Mouse (Mus musculus) adrenal gland, postnatal 36 days (tissue): ENCODE measurements at regions not wholly inside any gene's neighbourhood (a gene's known extent, or its start where the extent isn't known, plus 50 kb on each side); places are given as distances from the start of the nearest gene placed in this dataset.
A peak's percentile ranks its signal among the peaks of the same experiment; 100 is the strongest.

Experiments used
- DNase-seq, 2 experiments: peaks; one replicate each; pipeline ENCODE4 v3.0.0; 2021; ENCODE audit warnings: mixed read lengths in 1 of 2

DNA sequence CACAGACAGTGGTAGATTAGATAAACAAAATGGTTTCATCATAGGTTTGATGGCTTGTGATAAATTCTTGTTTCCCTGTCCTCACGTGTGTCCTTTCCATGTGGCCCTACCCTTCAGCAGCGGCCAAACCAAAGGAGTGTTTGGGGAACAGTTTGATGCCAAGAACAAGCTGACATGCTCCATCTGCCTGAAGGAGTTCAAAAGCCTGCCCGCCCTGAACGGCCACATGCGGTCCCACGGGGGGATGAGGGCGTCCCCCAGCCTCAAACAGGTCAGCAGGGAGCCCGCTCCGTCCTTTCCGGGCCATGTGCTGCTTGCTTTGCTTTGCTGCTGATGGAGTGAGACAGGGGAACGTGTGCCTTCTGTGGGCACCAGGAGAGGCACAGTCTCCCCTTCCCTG lies 51.0 kb upstream of the Mrps10 start:
- DNase-seq: no peak

DNA sequence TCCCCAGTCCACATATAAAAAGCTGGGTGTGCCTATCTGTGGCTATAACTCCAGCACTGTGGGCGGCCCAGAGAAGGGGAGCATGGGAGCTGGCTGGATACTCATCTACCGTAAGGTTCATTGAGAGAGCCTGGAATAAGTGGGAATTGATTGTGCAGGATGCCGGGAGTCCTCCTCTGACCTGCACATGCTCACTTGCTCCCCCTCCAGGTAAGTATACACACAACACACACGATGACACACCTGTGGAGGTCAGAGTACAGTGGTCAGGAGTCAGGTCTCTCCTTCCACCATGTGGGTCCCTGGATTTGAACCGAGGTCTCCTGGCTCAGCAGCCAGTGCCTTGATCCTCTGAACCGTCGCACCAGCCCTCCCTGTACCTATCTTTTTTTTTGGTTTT lies 55.5 kb upstream of the Mrps10 start:
- DNase-seq: no peak

DNA sequence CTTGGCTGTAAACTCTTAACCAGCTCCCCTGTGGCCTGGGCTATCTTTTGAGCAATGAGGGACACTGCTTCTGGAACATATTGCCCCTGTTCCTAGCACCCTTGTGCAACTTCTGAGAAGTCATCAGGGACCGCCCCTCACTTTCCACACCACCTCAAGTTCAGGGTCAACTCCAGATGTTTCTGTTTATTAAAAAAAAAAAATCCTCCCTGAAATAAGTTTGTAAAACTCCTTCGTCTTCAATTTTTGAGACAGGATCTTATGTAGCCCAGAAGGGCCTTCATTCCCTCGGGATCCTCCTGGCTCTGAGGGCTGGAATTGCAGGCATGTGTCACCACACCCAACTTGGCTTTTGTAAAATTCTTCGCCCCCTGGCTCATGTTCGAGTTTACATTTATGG lies 57.4 kb upstream of the Mrps10 start:
- DNase-seq: peak in 1 of 2 experiments; percentile 43

DNA sequence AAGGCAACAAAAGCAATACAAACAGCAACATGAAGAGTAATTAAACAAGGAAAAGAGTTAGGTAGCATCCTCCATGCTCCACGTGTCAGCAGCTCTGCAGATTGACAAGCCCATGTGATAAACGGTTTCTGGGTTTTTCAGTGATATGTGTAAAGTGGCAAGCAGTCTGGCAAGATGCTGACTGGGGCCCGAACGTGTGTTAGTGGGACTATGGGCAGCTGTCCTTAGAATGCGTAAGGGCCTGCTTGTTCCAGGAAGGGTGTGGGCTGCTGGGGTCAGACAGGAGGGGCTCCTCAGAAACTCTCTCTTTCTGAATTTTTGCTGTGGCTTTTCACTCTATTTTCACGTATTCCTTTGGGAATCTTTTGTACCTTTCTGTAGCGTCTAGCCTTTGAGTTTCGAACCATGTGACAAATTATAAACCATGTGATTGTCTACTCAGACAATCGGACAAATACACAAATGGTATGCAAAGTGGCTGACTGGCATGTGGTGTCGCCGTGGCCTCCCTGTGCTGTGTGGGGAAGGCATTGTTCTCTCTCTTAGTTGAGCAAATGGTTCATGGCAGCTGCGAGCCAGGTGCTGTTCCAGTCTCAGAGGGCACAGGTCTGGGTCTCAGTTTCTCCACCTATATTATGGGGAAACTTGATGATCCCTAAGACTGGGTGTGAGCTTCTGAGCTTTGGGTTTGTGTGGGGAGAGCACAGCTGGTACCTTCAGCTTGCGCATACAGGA lies 62.5 kb upstream of the Mrps10 start:
- no peak for DNase-seq

DNA sequence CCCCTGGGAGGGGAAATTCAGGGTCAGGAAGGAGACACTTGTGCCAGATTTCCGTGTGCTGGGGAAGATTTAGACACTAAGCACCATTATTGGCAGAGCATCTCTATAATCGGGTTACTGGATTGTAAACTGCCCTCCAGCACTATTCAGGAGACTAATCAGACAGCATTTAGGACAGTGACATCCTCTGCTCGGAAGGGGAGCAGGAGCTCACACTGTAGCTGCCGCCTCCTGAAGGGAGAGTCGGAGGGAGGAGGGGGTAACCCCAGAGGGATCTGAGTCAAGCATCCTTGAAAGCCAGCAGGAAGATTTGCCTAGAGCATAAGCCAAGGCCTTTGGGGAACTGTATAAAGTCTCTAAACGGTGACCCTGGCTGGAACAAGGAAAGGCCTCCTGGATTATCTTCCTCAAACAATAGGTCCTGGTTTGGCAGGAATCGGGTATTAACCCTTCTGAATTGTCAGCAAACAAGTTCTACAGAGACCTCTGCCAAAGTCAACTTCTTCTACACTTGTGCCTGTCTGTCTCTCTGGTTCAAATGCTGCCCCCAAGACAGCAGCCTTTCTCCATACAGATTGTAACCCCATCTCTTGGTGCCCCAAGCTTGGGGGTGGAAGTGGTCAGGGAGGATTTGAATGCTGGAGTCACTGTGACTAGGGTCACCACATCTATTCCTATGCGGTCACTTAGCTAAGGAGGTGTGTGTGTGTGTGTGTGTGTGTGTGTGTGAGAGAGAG lies 64.1 kb upstream of the Mrps10 start:
- DNase-seq: peak; percentile 74 to 76

DNA sequence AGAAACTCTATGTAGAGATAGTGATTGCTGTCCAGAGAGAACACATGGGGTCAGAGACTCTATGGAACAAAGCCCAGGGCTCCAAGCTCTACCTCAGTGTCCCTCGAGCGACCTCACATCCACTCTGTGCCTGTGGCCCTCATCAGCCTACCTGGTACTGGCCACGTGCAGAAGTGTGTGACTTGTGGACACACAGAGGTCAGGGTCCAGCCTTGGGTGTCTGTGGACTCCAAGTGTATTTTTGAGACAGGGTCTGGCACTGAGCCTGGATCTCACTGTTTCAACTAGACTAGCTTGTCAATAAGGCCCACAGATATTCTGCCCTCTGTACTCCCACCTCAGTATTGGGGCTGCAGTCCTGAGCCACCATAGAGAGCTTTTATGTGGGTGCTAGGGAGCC lies 65.1 kb upstream of the Mrps10 start:
- no peak for DNase-seq

DNA sequence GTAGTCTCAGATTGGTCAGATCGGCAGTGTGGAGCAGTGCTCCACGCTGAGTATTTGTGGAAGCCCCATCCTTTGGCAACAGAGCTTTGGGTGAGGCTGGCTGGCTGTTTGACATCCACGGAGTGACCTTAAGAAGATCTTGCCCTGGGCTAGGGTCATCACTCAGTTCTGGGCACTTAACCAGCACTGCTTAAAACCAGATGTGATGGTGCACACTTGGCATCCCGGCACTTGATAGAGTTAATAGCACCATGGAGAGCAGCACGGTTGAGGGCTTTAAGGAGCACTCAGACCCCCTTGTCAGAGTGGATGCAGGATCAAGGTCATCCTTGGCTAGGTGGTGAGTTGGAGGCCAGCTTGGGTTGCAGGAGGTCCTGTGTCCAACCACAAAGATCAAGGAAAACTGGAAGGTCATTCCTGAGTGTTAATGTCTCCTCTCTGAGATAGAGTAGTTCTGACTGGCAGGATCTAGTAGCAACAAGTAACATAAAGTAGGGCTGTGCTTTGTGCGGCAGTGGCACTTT lies 70.2 kb upstream of the Mrps10 start:
- DNase-seq: peak; percentile 41 to 43

DNA sequence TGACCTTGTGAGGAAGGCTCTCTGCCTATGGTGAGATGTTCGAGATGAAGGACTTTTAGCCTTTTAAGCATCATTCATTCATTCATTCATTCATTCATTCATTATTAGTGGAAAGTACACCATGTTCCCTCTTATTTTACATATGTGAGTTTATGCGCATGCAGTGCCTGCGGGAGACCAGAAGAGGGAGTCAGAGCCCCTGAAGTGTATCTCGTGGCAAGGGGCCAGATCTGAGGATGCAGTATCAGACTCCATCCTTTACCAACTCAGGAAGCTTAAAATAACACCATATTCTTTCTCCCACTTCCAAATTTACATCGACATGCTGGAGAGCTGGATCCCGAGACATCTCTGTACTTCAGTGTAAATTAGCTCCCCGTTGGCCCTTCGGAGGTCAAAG lies 70.7 kb upstream of the Mrps10 start:
- peak; percentile 61 to 67 for DNase-seq

DNA sequence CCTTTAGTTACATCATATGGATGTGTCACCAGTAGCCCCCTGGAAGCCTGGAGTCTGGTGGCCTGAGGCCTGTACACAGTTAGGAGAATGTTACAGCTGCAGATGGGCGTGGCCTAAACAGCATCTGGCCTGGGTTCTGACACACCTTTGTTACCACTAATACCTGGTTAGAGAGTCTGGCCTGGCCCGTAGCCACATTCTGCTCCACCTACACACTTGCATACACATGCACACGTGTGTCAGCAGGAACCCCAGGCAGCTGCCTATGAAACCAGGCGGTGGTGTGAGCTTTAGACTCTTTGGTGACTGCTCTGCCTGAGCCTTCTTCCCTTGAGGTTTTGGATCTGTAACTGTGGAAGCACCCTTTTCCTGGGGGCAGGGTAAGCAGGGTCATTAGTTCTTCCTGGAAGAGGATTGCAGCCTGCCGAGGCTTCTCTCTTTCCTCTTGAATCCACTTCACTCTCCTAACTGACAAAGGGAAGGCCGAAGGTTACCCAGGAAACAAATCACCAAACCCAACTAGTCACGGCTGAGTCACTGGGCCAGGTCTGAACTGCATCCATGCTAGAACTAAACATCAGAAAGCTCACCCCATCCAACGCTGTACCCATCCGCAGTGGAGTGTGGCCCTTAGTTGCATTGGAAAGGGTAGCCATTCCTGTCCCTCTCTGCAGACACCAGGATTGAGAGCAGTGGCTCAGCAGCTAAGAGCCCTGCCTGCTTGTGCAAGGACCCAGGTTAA lies 71.8 kb upstream of the Mrps10 start:
- DNase-seq: peak; percentile 63 to 67

DNA sequence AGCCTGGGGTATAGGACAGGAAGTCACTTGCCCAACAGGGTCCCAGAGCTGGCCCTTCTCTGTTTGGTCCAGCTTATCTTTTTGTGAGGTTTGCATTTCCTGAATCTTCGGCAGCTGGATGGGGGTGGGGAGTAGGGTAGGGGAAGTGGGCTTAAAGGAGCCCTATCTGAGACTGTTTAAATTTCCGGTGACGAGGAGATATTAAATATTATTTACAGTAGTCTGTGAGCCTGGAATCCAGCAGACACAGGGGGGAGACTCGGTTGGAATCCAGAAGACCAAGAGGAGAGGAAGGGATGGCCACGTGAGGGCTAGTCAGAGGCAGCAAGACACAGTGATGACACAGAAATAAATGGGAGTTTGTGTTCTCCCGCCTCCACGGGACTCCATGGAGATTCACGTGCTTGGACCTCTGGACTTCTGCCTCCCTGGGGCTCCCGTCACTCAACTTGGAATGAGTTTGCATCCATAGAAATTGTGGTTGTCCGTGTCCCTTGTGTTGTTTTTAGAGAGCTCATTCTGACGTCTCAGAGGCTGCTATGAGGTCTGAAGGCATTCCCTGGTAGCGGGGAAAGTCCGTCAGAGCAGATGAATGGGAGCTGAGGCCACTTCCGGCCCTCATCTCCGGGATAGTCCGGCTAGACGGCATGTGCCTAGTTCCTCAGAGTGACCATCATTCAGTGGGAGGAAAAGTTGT lies 73.2 kb upstream of the Mrps10 start:
- DNase-seq: peak; percentile 36 to 53

DNA sequence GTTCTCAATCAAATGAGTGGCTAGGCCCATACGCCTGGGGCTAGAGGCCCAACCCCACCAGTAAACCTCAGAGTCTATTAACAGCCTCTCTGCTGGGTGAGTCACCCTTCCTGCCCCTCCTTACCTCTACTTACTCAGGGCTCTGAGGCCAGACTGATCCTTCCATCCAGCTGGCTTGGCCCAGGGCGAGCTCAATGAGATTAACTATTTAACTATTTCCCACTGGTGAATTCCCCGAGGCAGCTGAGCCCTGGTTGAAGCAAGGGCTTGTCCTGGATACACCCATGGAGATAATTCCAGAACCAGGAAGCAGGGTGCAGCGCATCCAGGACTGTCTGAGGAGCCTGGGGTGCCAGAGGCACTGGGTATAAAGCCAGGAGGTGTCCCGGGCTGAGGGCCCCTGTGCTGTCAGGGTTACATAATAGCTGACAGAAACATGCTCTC lies 74.6 kb upstream of the Mrps10 start:
- peak; percentile 63 to 66 for DNase-seq

DNA sequence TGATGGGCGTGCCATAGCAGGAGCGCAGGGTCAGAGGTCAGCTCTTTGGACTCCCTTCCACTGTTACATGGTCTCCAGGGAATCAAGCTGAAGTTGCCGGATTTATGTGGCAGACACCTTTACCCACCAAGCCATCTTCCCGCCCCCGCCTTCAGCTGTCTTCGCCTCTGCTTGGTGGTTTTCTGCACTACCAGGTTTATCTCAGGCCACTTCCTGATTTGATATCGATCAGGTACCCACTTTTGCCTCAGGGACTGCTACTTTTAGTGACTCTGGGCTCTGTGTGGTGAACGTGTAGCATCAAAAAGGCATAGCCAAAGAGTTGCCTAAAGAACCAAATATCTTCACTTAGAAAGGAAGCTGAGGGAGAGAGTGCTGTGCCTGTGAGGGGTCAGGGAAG lies 75.5 kb upstream of the Mrps10 start:
- no peak for DNase-seq

DNA sequence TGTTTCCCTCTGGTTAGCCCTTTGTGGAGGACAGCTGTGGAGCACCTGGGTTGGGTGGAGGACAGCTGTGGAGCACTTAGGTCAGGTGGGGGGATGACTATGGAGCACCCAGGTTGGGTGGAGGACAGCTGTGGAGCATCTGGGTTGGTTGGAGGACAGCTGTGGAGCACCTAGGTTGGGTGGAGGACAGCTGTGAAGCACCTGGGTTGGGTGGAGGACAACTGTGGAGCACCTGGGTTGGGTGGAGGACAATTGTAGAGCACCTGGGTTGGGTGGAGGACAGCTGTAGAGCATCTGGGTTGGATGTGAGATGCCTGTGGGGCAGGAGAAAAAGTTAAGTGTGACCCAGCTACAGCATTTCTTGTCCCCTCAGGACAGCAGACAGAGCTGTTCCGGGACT lies 77.1 kb upstream of the Mrps10 start:
- no peak for DNase-seq

DNA sequence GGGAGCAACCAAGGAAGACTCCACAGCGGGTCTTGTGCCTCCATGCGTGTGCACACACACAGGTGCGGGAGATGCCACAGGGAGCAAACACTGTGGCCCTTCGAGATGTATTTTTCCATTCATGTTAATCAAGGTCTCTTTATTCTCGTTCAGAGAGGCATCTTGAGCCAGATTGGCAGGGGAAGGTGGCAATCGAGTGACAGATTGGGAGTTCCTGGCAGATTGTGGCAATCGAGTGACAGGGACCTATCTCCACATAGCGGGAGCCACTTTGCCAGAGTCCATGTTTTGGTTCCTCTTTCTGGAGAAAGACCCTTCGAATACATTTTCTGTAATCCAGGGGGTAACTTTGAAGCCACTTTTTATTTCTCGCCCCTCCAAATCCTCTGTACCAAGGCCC lies 83.1 kb upstream of the Mrps10 start:
- no peak for DNase-seq

DNA sequence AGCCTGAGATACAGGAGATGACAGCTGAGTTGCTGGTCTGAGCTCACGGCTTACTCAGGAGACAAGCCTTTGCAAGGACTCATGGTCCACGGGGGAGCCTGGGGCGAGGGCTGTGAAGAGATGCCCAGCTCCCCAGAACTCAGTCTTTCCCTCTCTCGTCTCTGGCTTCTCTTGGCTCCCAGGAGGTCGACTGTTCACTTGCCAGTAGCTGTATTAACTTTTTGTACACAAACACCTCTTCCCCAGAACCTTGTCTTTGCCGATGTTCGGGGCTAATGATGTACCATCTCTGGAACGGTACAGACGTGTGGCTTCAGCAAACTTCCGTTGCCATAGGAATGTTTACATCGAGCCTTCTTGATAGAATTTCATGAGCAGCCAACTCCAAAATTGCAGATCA lies 84.5 kb upstream of the Mrps10 start:
- no peak for DNase-seq

DNA sequence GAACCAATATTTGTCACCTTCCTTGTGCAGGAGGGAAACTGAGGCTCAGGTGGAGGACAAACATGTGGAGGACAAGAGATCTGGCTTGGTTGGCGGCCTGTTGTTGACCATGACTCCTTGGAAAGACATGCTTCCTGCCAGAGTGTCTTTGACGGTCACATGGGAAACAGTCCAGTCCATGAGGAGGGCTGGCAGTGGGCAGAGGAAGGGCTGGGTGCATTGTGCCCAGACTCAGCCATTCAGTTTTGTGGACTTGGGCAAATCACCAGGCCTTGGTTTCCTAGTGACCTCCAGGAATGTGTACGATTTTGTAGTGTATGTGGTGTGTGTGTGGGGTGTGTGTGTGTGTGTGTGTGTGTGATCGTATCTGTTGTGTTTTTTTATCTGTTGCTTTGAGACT lies 85.5 kb upstream of the Mrps10 start:
- DNase-seq: no peak

DNA sequence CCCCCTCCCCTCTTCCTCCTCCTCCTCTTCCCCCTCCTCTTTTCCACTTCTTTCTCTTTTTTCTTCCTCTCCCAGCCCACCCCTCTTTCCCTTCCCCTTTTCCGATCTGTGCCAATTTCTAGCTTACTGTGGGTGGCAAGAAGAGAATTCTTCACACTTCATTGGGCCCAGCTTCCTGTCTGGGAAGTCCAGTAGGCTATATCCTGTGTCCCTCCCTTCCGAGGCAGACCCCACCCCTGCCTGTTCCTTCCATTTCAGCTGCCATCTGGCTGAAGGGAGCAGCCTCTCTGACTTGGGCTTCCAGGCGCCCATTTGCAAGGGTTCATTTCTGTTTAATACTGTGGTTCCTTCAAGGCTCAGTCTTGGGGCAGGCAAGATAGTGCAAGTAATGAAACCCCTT lies 86.2 kb upstream of the Mrps10 start:
- DNase-seq: no peak

DNA sequence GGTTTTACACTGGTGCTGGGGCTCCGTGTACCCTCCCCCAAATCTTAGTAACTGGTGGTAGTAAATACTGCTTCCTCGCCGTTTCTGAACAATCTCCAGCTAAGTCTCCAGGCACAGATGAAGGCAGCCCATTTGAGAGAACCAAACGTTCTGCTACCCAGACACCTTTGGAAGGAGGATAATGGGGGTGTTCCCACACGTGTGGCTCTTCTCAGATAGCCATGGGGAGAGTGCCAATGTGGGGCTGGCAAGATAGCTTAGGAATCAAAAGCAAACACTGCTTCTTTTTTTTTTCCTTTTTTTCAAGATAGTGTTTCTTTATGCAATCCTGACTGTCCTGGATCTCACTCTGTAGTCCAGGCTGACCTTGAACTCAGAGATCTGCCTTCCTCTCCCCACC lies 90.8 kb upstream of the Mrps10 start:
- no peak for DNase-seq

DNA sequence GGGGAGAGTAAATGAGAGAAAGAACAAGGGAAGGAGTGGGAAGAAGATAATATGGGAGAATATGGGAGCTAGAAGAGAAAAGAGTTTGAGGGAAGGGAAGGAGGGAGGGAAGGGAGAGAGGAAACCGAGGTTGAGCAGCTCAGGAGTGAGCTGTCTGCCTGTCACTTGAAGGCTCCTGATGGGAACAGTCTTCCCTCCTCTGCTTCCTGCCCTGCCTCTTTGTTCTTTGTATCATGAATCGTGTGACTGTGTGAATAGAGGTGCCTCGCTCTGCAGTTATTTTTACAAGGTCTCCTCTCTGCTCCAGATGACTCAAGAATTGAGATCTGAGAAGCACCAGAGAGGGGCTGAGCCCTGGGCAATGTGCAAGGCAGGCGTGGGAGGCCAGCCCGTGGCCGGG lies 92.0 kb upstream of the Mrps10 start:
- no peak for DNase-seq

DNA sequence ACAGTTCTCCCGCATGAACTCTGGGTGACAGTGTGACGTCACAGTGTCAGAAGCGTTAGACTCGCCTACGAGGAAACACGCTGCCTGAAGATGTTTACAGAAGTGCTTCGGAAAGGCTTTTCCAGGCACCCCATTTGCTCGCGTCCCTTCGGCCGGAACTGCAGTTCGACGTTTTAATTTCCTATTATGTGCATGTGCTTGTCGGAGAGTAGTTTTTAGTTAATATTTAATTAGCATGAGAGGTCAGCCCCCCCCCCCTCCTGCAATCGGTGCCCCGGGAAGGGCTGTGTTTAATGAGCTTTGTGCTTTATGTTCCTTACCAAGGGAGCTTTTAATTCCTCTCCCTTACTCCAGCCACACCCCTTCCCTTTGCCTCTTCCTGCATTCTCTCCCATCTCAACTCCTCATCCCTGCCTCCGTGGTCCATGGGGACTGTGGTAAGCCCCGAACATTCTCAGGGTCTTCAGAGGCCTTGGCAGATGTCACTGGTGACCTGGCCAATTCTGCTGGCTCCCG lies 92.8 kb upstream of the Mrps10 start:
- no peak for DNase-seq

DNA sequence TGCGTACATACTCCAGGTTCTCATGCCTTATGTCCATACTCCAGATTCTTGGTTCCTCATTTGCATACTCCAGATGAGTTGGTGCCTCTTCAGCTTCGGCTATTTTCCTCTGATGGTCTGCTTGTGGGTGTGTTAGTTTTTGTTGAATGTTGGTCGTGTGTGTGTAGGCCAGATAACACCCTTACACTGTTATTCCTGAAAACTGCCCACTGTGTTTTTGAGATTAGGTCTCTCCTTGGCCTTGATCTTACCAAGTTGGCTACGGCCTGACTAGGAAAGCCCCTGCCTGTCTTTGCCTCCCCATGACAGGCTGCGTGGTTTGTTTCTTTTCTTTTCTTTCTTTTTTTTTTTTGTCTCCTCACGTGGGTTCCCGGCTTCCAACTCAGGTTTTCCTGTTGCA lies 95.4 kb upstream of the Mrps10 start:
- DNase-seq: no peak
